Mouse (Mus musculus) liver, adult 2 months (tissue): ENCODE measurements around the gene Insl6.

Experiments
- CTCF ChIP-seq: fragments of 200-500 bp; IDR thresholded peaks from 2 replicates; pipeline ENCODE4 v1.5.1; 2011; ENCODE audit warnings: low read depth, low read length, control low read depth
- POLR2A ChIP-seq: fragments of 200-500 bp; IDR thresholded peaks from 2 replicates; pipeline ENCODE4 v1.6.1; 2011; ENCODE audit warnings: low read length, control low read depth; ENCODE audit not compliant: insufficient read depth; ENCODE audit errors: extremely low read depth

GRCm38 (mm10) chr19:29300919-29301318 is 24.2 kb downstream of the Insl6 start:
- TF ChIP-seq CTCF (no peak), POLR2A (no peak)
